Mouse (Mus musculus) heart, adult 2 months (tissue): ENCODE measurements around the gene Hpca. TPM values are rescaled to one million over a fixed set of nuclear protein-coding genes. Genes with fewer than 3 reads are reported as not detected.

Source experiments
- DNase-seq, 2 experiments: peaks; one replicate each; pipeline ENCODE4 v3.0.0; 2021
- H3K27ac ChIP-seq: fragments of 200-600 bp; 2 replicates; pipeline ENCODE4 v1.8.1; 2022
- H3K27me3 ChIP-seq: fragments of 200-500 bp; 2 replicates; pipeline ENCODE4 v1.6.1; 2012; ENCODE audit warnings: mild to moderate bottlenecking, low read length, inconsistent platforms, mixed read lengths; ENCODE audit not compliant: control insufficient read depth, insufficient read depth
- H3K36me3 ChIP-seq: fragments of 200-500 bp; 2 replicates; pipeline ENCODE4 v1.6.1; 2012; ENCODE audit warnings: low read length, inconsistent platforms; ENCODE audit not compliant: control insufficient read depth, insufficient read depth
- H3K4me1 ChIP-seq: fragments of 200-500 bp; 2 replicates; pipeline ENCODE4 v1.6.1; 2011; ENCODE audit warnings: low read length; ENCODE audit not compliant: control insufficient read depth, insufficient read depth
- H3K4me3 ChIP-seq: fragments of 200-600 bp; 2 replicates; pipeline ENCODE4 v1.8.1; 2022
- H3K79me2 ChIP-seq: fragments of 200-500 bp; replicated peaks from 2 replicates; pipeline ENCODE4 v1.6.1; 2012; ENCODE audit warnings: mild to moderate bottlenecking, inconsistent platforms, low read length, moderate library complexity, mixed read lengths; ENCODE audit not compliant: control insufficient read depth, insufficient read depth
- H3K9ac ChIP-seq: fragments of 200-500 bp; 2 replicates; pipeline ENCODE4 v1.6.1; 2012; ENCODE audit warnings: low read depth, mild to moderate bottlenecking, control low read depth, inconsistent platforms, low read length, mixed read lengths
- CTCF ChIP-seq: fragments of 200-600 bp; IDR thresholded peaks from 2 replicates; pipeline ENCODE4 v1.8.1; 2022; ENCODE audit warnings: antibody characterized with exemption, mild to moderate bottlenecking, moderate library complexity
- EP300 ChIP-seq: fragments of 200-500 bp; IDR thresholded peaks from 2 replicates; pipeline ENCODE4 v1.6.1; 2011; ENCODE audit warnings: low read depth, low read length, control low read depth; ENCODE audit not compliant: insufficient read depth
- POLR2A ChIP-seq: fragments of 200-500 bp; IDR thresholded peaks from 2 replicates; pipeline ENCODE4 v1.6.1; 2011; ENCODE audit warnings: mild to moderate bottlenecking, low read depth, low read length, control low read depth; ENCODE audit not compliant: insufficient read depth
- WGBS: fragments of 180-500 bp; shearing (Covaris S2); methylation state at CpG from one replicate; pipeline ENCODE4 v1.1.7; 2018; 5-methylcytosine and 5-hydroxymethylcytosine counted together
- intact Hi-C: fragments of 180-260 bp; cut with DNase I; formaldehyde crosslinking; loops from one replicate; pipeline ENCODE4 v1.15.1; 2025
- polyA plus RNA-seq: library from polyadenylated mRNA; depleted of rRNA; stranded (reverse); fragments of >200 nt; gene quantifications from 2 replicates; pipeline ENCODE4 v1.2.3, GENCODE M21; 2012
- total RNA-seq, 2 experiments: library from RNA; stranded (reverse); gene quantifications; 2 replicates each; pipeline ENCODE4 v1.2.3; 2021

Gene Hpca
- total and polyA plus RNA-seq, 3 experiments = 0.14 to 0.62 TPM; not detected in 1

- Histone ChIP-seq H3K27ac (no peak overlapping the region), H3K36me3 (peaks cover 2% of the 10 kb centered on the region), H3K4me1 (peaks cover 7% of the 10 kb centered on the region; the same call in 1 of the 2 replicates), H3K9ac (no peak overlapping the region), H3K27me3 (no peaks in the 10 kb centered on the region), H3K79me2 (no peaks in the 10 kb centered on the region), H3K4me3 (no peak overlapping the region)
- DNase-seq = no peak
- no peak for TF ChIP-seq CTCF
- no peak for TF ChIP-seq POLR2A
- no peak for TF ChIP-seq EP300
- WGBS = 82% methylated on average over 1 of the region's 1 CpGs
- intact Hi-C loops = no loop called here
These were observed 27.5 kb upstream of the Hpca start for GRCm38 (mm10) chr4:129149321-129149720.

- Histone ChIP-seq H3K79me2 (no peaks in the 10 kb centered on the region), H3K9ac (peak overlapping the region; percentile 19), H3K4me3 (no peak overlapping the region), H3K27me3 (no peaks in the 10 kb centered on the region), H3K4me1 (peaks cover 15% of the 10 kb centered on the region; the same call in 1 of the 2 replicates), H3K36me3 (peaks cover 5% of the 10 kb centered on the region), H3K27ac (no peak overlapping the region; the same call in 1 of the 2 replicates)
- DNase-seq = peak in 1 of 2 experiments; percentile 30
- 54% methylated on average over 13 of the region's 13 CpGs for WGBS
- TF ChIP-seq POLR2A = no peak
- TF ChIP-seq CTCF = no peak
- TF ChIP-seq EP300 = no peak
- intact Hi-C loops = no loop called here
These were observed 25.8 kb upstream of the Hpca start for GRCm38 (mm10) chr4:129147552-129148103.

- Histone ChIP-seq H3K27ac (no peak overlapping the region), H3K36me3 (peaks cover 5% of the 10 kb centered on the region), H3K4me3 (no peak overlapping the region), H3K4me1 (peaks cover 21% of the 10 kb centered on the region), H3K9ac (no peak overlapping the region), H3K79me2 (no peaks in the 10 kb centered on the region), H3K27me3 (no peaks in the 10 kb centered on the region)
- no peak for DNase-seq
- WGBS = 12% methylated on average over 2 of the region's 2 CpGs
- intact Hi-C loops = no loop called here
- no peak for TF ChIP-seq POLR2A
- TF ChIP-seq EP300 = no peak
- TF ChIP-seq CTCF = no peak
These were observed 24.6 kb upstream of the Hpca start for GRCm38 (mm10) chr4:129146392-129146791.

GRCm38 (mm10) chr4:129145943-129146342 is 24.1 kb upstream of the Hpca start:
- Histone ChIP-seq H3K79me2 (no peaks in the 10 kb centered on the region), H3K4me3 (no peak overlapping the region), H3K9ac (no peak overlapping the region), H3K27ac (no peak overlapping the region), H3K36me3 (peaks cover 5% of the 10 kb centered on the region), H3K4me1 (peaks cover 22% of the 10 kb centered on the region), H3K27me3 (no peaks in the 10 kb centered on the region)
- WGBS = 64% methylated on average over 4 of the region's 4 CpGs
- no peak for TF ChIP-seq POLR2A
- no peak for TF ChIP-seq CTCF
- TF ChIP-seq EP300 = no peak
- DNase-seq = no peak
- intact Hi-C loops = no loop called here

GRCm38 (mm10) chr4:129145411-129145810 is 23.6 kb upstream of the Hpca start:
- peaks cover 22% of the 10 kb centered on the region for H3K4me1 ChIP-seq
- H3K36me3 ChIP-seq = peaks cover 5% of the 10 kb centered on the region
- intact Hi-C loops = no loop called here
- TF ChIP-seq CTCF (no peak), POLR2A (no peak), EP300 (no peak)
- WGBS = 57% methylated on average over 4 of the region's 4 CpGs
- H3K79me2 ChIP-seq = no peaks in the 10 kb centered on the region
- DNase-seq = no peak
- H3K4me3 ChIP-seq = no peak overlapping the region
- no peaks in the 10 kb centered on the region for H3K27me3 ChIP-seq
- no peak overlapping the region for H3K9ac ChIP-seq
- H3K27ac ChIP-seq = no peak overlapping the region

GRCm38 (mm10) chr4:129144401-129145367 is 22.8 kb upstream of the Hpca start:
- intact Hi-C loops = no loop called here
- WGBS = 46% methylated on average over 16 of the region's 16 CpGs
- peaks cover 7% of the 10 kb centered on the region for H3K36me3 ChIP-seq
- TF ChIP-seq EP300 (no peak), CTCF (no peak)
- peaks cover 22% of the 10 kb centered on the region for H3K4me1 ChIP-seq
- H3K27ac ChIP-seq = no peak overlapping the region
- no peaks in the 10 kb centered on the region for H3K79me2 ChIP-seq
- H3K9ac ChIP-seq = no peak overlapping the region
- peak in 1 of 2 experiments; percentile 27 for DNase-seq
- no peak overlapping the region for H3K4me3 ChIP-seq
- H3K27me3 ChIP-seq = no peaks in the 10 kb centered on the region
